Mouse (Mus musculus): ENCODE data around the gene Ocel1. TPM values are rescaled to one million over a fixed set of nuclear protein-coding genes. Genes with fewer than 3 reads are reported as not detected.

The Ocel1 gene
- polyA plus RNA-seq, 1 experiment from 2014 or later: 20.5 TPM

DNA sequence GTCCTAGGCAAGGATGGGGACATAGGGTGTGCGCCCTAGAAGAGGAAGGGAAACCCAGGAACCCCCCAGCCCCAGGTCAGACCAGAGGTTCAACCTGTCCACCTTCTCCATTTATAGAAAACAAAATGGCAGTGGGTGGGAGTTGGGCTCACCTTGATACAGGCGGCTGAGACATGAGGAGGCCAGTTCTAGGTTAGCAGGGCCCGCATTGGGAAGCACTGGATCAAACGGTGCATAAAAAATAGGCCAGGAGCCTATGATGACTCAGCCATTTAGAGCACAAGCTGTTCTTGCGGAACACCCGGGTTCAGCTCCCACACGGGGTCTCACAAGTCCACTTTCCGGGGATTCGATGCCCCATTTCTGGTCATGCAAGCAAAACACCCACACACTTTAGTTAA is 33.9 kb downstream of the Ocel1 start:
- no peak for ATAC-seq
- Histone ChIP-seq H3K9me3 (ENCODE audit: control insufficient read depth) (no peaks in the 10 kb centered on the region), H3K4me3 (ENCODE audit: low read depth, low read length) (no peak overlapping the region), H3K4me2 (replicated peaks; ENCODE audit: low read depth) (peak overlapping the region; percentile 98), H3K27ac (ENCODE audit: low read depth, low read length) (no peak overlapping the region), H3K36me3 (ENCODE audit: control insufficient read depth, insufficient read depth) (peaks cover 13% of the 10 kb centered on the region; the same call in 1 of the 2 replicates), H3K27me3 (replicated peaks; ENCODE audit: control insufficient read depth, insufficient read depth, low read length) (no peaks in the 10 kb centered on the region), H3K4me1 (replicated peaks; ENCODE audit: control insufficient read depth, insufficient read depth, low read length) (0 out of 2 replicates have a peak, but pooled peaks cover 4% of the 10 kb centered on the region), H3K9ac (ENCODE audit: low read depth, low read length) (no peak overlapping the region)
- no peak for TF ChIP-seq CTCF (IDR thresholded peaks at IDR 0.05; ENCODE audit: low read depth)
- WGBS: 88% methylated on average over 9 of the region's 9 CpGs

DNA sequence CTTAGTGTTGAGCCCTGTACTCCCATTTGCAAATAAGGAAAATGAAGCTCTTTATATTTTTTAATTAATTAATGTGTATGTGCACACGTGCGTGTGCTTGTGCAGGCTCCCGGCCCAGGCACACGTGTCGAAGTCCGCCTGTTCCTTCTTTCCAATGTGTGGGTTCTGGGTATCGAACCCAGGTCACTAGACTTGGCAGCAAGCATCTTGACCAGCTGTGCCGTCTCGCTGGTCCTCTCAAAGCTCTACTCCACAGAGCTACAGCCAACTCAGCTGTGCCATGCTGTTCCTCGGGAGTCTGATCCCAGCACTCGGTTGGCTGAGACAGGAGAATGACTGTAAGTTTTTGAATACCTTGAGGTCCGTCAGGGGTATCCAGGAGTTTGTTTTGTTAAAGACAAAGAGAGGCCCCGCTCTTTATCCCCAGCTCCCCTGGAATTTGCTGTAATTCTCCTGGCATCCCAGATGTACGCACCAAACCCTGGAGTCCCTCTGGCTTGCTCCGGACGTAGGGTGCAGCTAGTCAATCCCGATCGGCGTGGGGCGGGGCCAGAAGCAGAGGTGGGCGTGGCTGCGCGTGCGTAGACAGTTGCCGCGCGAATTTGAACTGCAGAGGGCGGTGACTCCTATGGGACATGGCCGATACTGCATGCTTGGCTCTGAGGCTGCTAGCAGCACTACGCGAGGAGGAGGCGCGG is 34.5 kb downstream of the Ocel1 start, which contains the start of gene Ankle1:
Ankle1 (plus strand) TSS at position 610 of the 698 bp plus-strand sequence.
- Histone ChIP-seq H3K4me1 (replicated peaks; ENCODE audit: control insufficient read depth, insufficient read depth, low read length) (0 out of 2 replicates have a peak, but pooled peaks cover 4% of the 10 kb centered on the region), H3K9ac (ENCODE audit: low read depth, low read length) (peak within 1 kb of the TSS; percentile 58), H3K4me2 (replicated peaks; ENCODE audit: low read depth) (peak within 1 kb of the TSS; percentile 98), H3K27ac (ENCODE audit: low read depth, low read length) (no peak within 1 kb of the TSS; the same call in 1 of the 2 replicates), H3K36me3 (ENCODE audit: control insufficient read depth, insufficient read depth) (peaks cover 12% of the 10 kb centered on the region; the same call in 1 of the 2 replicates), H3K4me3 (ENCODE audit: low read depth, low read length) (peak within 1 kb of the TSS; percentile 59), H3K27me3 (replicated peaks; ENCODE audit: control insufficient read depth, insufficient read depth, low read length) (no peaks in the 10 kb centered on the region), H3K9me3 (ENCODE audit: control insufficient read depth) (no peaks in the 10 kb centered on the region)
- peak; percentile 84 for TF ChIP-seq CTCF (IDR thresholded peaks at IDR 0.05; ENCODE audit: low read depth)
- 14% methylated on average over 33 of the region's 33 CpGs for WGBS
- ATAC-seq: peak; percentile 80

DNA sequence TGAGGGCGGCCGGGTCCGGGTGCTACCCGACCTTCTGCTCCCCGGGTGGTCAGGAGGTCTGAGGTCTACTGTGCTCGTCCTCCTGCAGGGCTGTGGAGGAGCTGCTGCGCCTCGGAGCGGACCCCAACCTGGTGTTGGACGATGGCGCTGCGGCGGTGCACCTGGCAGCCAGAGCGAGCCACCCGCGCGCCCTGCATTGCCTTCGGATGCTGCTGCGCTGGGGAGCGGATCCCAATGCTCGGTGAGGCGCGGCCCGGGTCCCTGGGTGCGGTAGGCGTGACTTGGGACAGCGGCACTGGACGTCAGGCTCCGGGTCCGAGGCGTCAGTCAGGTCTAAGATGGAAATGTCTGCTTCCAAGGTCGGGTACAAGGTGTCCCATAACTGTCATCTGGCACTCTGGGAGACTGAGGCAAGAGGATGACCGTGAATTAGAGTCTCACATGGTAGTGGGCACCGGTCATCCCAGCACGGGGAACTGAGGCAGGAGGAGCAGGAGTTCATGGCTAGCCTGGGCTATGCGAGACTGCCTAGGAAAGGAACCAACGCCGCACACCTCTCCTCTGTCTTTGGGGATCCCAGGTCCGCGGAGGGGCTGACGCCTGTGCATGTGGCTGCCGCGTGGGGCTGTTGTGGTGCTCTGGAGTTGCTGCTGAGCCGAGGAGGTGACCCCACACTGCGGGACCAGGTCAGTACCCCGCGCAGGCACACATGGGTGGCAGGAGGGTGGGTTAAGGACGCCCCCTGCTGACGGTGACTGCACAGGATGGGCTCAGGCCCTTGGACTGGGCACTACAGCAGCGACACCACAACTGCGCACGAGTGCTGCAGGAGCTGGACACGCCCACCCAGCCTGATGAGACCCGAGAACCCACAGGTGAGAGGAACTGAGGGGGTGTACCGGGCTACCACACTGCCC is 35.3 kb downstream of the Ocel1 start:
- peak overlapping the region; percentile 58 for H3K9ac ChIP-seq (ENCODE audit: low read depth, low read length)
- H3K4me3 ChIP-seq (ENCODE audit: low read depth, low read length): peak overlapping the region; percentile 59
- H3K27me3 ChIP-seq (replicated peaks; ENCODE audit: control insufficient read depth, insufficient read depth, low read length): no peaks in the 10 kb centered on the region
- 0 out of 2 replicates have a peak, but pooled peaks cover 4% of the 10 kb centered on the region for H3K4me1 ChIP-seq (replicated peaks; ENCODE audit: control insufficient read depth, insufficient read depth, low read length)
- H3K36me3 ChIP-seq (ENCODE audit: control insufficient read depth, insufficient read depth): peaks cover 12% of the 10 kb centered on the region; the same call in 1 of the 2 replicates
- H3K4me2 ChIP-seq (replicated peaks; ENCODE audit: low read depth): peak overlapping the region; percentile 98
- no peak overlapping the region for H3K27ac ChIP-seq (ENCODE audit: low read depth, low read length)
- WGBS: under 1% methylated on average over 55 of the region's 55 CpGs
- no peaks in the 10 kb centered on the region for H3K9me3 ChIP-seq (ENCODE audit: control insufficient read depth)
- ATAC-seq: peak; percentile 58
- peak; percentile 94 for TF ChIP-seq CTCF (IDR thresholded peaks at IDR 0.05; ENCODE audit: low read depth)

DNA sequence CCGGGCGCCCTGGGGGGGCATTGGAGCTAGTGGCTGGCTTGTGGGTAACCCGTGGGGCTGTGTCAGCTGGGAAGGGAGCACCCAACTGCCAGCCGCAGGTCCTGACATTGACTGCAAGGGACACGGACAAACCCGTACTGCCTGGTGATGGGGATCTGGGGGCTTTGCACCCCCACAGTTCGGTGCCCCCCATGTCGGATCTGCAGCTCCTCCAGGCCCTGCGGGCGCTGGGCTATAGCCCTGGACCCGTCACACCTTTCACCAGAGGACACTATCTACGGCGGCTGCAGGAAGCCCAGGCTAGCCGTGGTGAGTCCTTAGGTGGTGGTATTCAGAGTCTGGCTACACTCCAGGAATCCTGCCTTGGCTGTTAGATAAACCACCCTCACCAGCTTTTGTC is 36.3 kb downstream of the Ocel1 start:
- no peak overlapping the region for H3K4me3 ChIP-seq (ENCODE audit: low read depth, low read length)
- H3K36me3 ChIP-seq (ENCODE audit: control insufficient read depth, insufficient read depth): peaks cover 12% of the 10 kb centered on the region; the same call in 1 of the 2 replicates
- no peak for TF ChIP-seq CTCF (IDR thresholded peaks at IDR 0.05; ENCODE audit: low read depth)
- ATAC-seq: no peak
- WGBS: 91% methylated on average over 14 of the region's 14 CpGs
- no peak overlapping the region for H3K9ac ChIP-seq (ENCODE audit: low read depth, low read length)
- H3K27ac ChIP-seq (ENCODE audit: low read depth, low read length): no peak overlapping the region
- H3K27me3 ChIP-seq (replicated peaks; ENCODE audit: control insufficient read depth, insufficient read depth, low read length): no peaks in the 10 kb centered on the region
- H3K4me2 ChIP-seq (replicated peaks; ENCODE audit: low read depth): no peak overlapping the region; the same call in 1 of the 2 replicates
- no peaks in the 10 kb centered on the region for H3K9me3 ChIP-seq (ENCODE audit: control insufficient read depth)
- H3K4me1 ChIP-seq (replicated peaks; ENCODE audit: control insufficient read depth, insufficient read depth, low read length): 0 out of 2 replicates have a peak, but pooled peaks cover 4% of the 10 kb centered on the region

DNA sequence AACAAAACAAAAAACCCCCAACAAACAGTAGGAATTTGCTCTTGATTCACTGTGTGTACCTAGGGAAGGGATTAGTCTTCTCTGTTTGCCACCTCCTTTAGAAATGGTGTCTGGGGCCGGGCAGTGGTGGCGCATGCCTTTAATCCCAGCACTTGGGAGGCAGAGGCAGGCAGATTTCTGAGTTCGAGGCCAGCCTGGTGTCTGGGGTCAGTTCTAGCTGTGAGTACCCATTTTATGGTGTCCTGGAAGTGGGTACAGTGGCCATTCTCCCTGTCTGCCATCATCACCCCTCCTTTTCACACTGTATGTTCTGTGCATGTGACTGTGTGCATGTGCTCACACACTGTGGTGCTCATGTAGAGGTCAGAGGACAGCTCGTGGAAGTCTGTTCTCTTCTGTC is 37.1 kb downstream of the Ocel1 start:
- Histone ChIP-seq H3K9me3 (ENCODE audit: control insufficient read depth) (no peaks in the 10 kb centered on the region), H3K27me3 (replicated peaks; ENCODE audit: control insufficient read depth, insufficient read depth, low read length) (no peaks in the 10 kb centered on the region), H3K4me3 (ENCODE audit: low read depth, low read length) (no peak overlapping the region), H3K27ac (ENCODE audit: low read depth, low read length) (no peak overlapping the region), H3K36me3 (ENCODE audit: control insufficient read depth, insufficient read depth) (peaks cover 12% of the 10 kb centered on the region; the same call in 1 of the 2 replicates), H3K4me2 (replicated peaks; ENCODE audit: low read depth) (no peak overlapping the region), H3K4me1 (replicated peaks; ENCODE audit: control insufficient read depth, insufficient read depth, low read length) (0 out of 2 replicates have a peak, but pooled peaks cover 4% of the 10 kb centered on the region), H3K9ac (ENCODE audit: low read depth, low read length) (no peak overlapping the region)
- WGBS: 95% methylated on average over 4 of the region's 4 CpGs
- ATAC-seq: no peak
- TF ChIP-seq CTCF (IDR thresholded peaks at IDR 0.05; ENCODE audit: low read depth): no peak
